ENCODE assay signal across 9 mouse cellular contexts in the genomic region with DNA sequence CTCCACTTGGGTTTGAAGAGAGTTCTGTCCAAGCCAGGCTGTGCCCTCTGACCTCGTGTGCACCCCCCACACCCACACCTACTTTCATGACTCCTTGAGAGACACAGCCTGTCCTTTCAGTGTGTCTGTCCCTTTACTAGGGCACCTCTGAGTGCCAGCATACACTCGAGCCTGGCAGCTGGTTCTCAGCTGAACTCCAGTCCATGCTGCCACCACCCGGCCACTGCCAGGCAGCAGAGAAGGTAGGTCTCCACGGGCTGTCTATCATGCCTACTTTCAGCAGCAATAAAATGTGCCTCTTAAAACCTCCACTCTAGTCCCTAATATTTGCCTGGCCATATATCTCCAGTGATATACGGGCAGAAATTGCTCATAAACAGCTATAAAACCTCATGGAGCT. TPM values are rescaled to one million over a fixed set of nuclear protein-coding genes. Genes with fewer than 3 reads are reported as not detected.
DNase-seq lines count a peak whose midpoint lies in the region; ATAC-seq and TF ChIP-seq lines count a peak whose summit lies in the region.
"Had no signal": no experiment of that assay in that cellular context is flagged by ENCODE, and none has a peak within 500 bp of the region (broad histone marks: within the 10 kb centered on the region; RNA-seq: fewer than 3 reads in every experiment).

No protein-coding gene starts in this region.

- peak; percentile 11 to 16 for DNase-seq in cerebellum, adult 18-20 months
- DNase-seq in cerebellum, adult 9-11 months: no peak
- DNase-seq in liver, adult 2 months (ENCODE audit: extremely low read depth, low read depth, low spot score): peak; percentile 34
- no peak for DNase-seq in liver, postnatal 0 days
- peak; percentile 80 for DNase-seq in kidney, postnatal 14 days
- DNase-seq in thymus, postnatal 36 days: no peak
- DNase-seq in T-cell, adult 2 months (ENCODE audit: low spot score): no peak

- no peak overlapping the region for H3K9ac ChIP-seq in liver, adult 2 months (ENCODE audit: low read depth, low read length)
- no peak overlapping the region for H3K9ac ChIP-seq in liver, postnatal 0 days (replicated peaks)
- H3K9ac ChIP-seq: liver, embryonic 15.5 days had no signal

- no peaks in the 10 kb centered on the region for H3K79me2 ChIP-seq in liver, adult 2 months (ENCODE audit: control insufficient read depth, insufficient read depth, low read length)

- WGBS in liver, adult 2 months: 31% methylated on average over 5 of the region's 5 CpGs
- WGBS in liver, postnatal 0 days (ENCODE audit: insufficient replicate concordance): 40% methylated on average over 5 of the region's 5 CpGs

- H3K27ac ChIP-seq in liver, adult 2 months (replicated peaks; ENCODE audit: insufficient read depth, low read depth, low read length): no peak overlapping the region
- no peak overlapping the region for H3K27ac ChIP-seq in liver, postnatal 0 days (ENCODE audit: low read depth)
- no peak overlapping the region for H3K27ac ChIP-seq in cortical plate, adult 2 months (ENCODE audit: insufficient read depth, low read length)
- H3K27ac ChIP-seq: liver, embryonic 15.5 days had no signal

- no peak overlapping the region for H3K4me3 ChIP-seq in liver, adult 2 months (ENCODE audit: insufficient read depth, low read depth, low read length)
- no peak overlapping the region for H3K4me3 ChIP-seq in liver, postnatal 0 days (ENCODE audit: low read depth, low read length)
- no peak overlapping the region for H3K4me3 ChIP-seq in cortical plate, adult 2 months (ENCODE audit: insufficient read depth, low read length)
- H3K4me3 ChIP-seq: liver, embryonic 15.5 days had no signal

- no peak for TF ChIP-seq EP300 in liver, postnatal 0 days (IDR thresholded peaks at IDR 0.05; ENCODE audit: low read depth)

- no peak overlapping the region for H3K4me2 ChIP-seq in liver, postnatal 0 days (ENCODE audit: low read depth, low read length)
- H3K4me2 ChIP-seq: liver, embryonic 15.5 days had no signal

- TF ChIP-seq POLR2A in liver, adult 2 months (IDR thresholded peaks at IDR 0.05; ENCODE audit: extremely low read depth, insufficient read depth, low read length): no peak
- no peak for TF ChIP-seq POLR2A in cortical plate, adult 2 months (IDR thresholded peaks at IDR 0.05; ENCODE audit: extremely low read depth, insufficient read depth, low read length)

- TF ChIP-seq CTCF in liver, adult 2 months (IDR thresholded peaks at IDR 0.05; ENCODE audit: low read depth, low read length): peak; percentile 78
- no peak for TF ChIP-seq CTCF in liver, postnatal 0 days (IDR thresholded peaks at IDR 0.05; ENCODE audit: low read depth)
- peak; percentile 27; the same call in 1 of the 2 replicates for TF ChIP-seq CTCF in cortical plate, adult 2 months (IDR thresholded peaks at IDR 0.05; ENCODE audit: extremely low read depth, insufficient read depth, low read length)

- H3K9me3 ChIP-seq in liver, postnatal 0 days (ENCODE audit: low read length): no peaks in the 10 kb centered on the region
- H3K9me3 ChIP-seq: liver, embryonic 15.5 days had no signal

- no peaks in the 10 kb centered on the region for H3K36me3 ChIP-seq in liver, adult 2 months (ENCODE audit: control insufficient read depth, insufficient read depth, low read length)
- H3K36me3 ChIP-seq in liver, postnatal 0 days (replicated peaks; ENCODE audit: insufficient read depth, low read length): no peaks in the 10 kb centered on the region
- H3K36me3 ChIP-seq: liver, embryonic 15.5 days had no signal

- no peaks in the 10 kb centered on the region for H3K27me3 ChIP-seq in liver, adult 2 months (ENCODE audit: control insufficient read depth, insufficient read depth, low read length)
- peaks cover 40% of the 10 kb centered on the region for H3K27me3 ChIP-seq in liver, postnatal 0 days (ENCODE audit: insufficient read depth, low read length)

- no peaks in the 10 kb centered on the region for H3K4me1 ChIP-seq in liver, adult 2 months (ENCODE audit: control insufficient read depth, insufficient read depth, low read length)
- no peaks in the 10 kb centered on the region for H3K4me1 ChIP-seq in liver, postnatal 0 days (ENCODE audit: insufficient read depth)
- H3K4me1 ChIP-seq in cortical plate, adult 2 months (ENCODE audit: control insufficient read depth, insufficient read depth, low read length): no peaks in the 10 kb centered on the region
- H3K4me1 ChIP-seq: liver, embryonic 15.5 days had no signal

- ATAC-seq in liver, postnatal 0 days: no peak

RNA-seq across cellular contexts. Expression of a gene that starts 45.5 kb away (rescaled TPM):
- total RNA-seq in liver, adult 2 months (2014; rRNA removed): 6.8 and 8.1 TPM in 2 replicates
- polyA plus RNA-seq in liver, adult 2 months (2012; rRNA removed): 9.9 and 11.1 TPM in 2 replicates
- polyA plus RNA-seq in liver, postnatal 0 days (2015; fragmentation: Nextera tagmentation; extraction: Ambion mirVana): 3.6 and 3.8 TPM in 2 replicates
- polyA plus RNA-seq in cortical plate, adult 2 months (2012; rRNA removed): 19.5 and 19.9 TPM in 2 replicates

Comparison
In these comparisons a context has a peak if more than half of its experiments do, and no peak if none do; other contexts are left out.
1. DNase-seq: peak in cerebellum, adult 18-20 months (2 of 2), liver, adult 2 months (single experiment) and kidney, postnatal 14 days (single experiment); none in cerebellum, adult 9-11 months (single experiment), liver, postnatal 0 days (single experiment), thymus, postnatal 36 days (0 of 2) and T-cell, adult 2 months (single experiment).